Mouse (Mus musculus) kidney, embryonic 15.5 days (tissue): ENCODE measurements at regions not wholly inside any gene's neighbourhood (a gene's known extent, or its start where the extent isn't known, plus 50 kb on each side); places are given as distances from the start of the nearest gene placed in this dataset.

Experiments used
- ATAC-seq: fragments of 200-750 bp; cut with Nextera tagmentation; replicated peaks from 2 replicates; pipeline ENCODE4 v1.8.0; 2017; ENCODE audit warnings: moderate TSS enrichment; ENCODE audit not compliant: low FRiP score
- H3K27ac ChIP-seq: fragments of 300-500 bp; sonication (generic); 2 replicates; pipeline ENCODE4 v1.5.1; 2015; ENCODE audit warnings: mild to moderate bottlenecking, inconsistent platforms
- H3K27me3 ChIP-seq: fragments of 300-500 bp; sonication (generic); 2 replicates; pipeline ENCODE4 v1.6.1; 2015; ENCODE audit warnings: inconsistent platforms
- H3K36me3 ChIP-seq: fragments of 300-500 bp; sonication (generic); 2 replicates; pipeline ENCODE4 v1.6.1; 2015; ENCODE audit warnings: inconsistent platforms
- H3K4me1 ChIP-seq: fragments of 300-500 bp; sonication (generic); 2 replicates; pipeline ENCODE4 v1.6.1; 2015; ENCODE audit warnings: inconsistent platforms
- H3K4me2 ChIP-seq: fragments of 300-500 bp; sonication (generic); 2 replicates; pipeline ENCODE4 v1.6.1; 2015; ENCODE audit warnings: moderate library complexity, mild to moderate bottlenecking, inconsistent platforms
- H3K4me3 ChIP-seq: fragments of 300-500 bp; sonication (generic); replicated peaks from 2 replicates; pipeline ENCODE4 v1.5.1; 2015; ENCODE audit warnings: mild to moderate bottlenecking, inconsistent platforms
- H3K9ac ChIP-seq: fragments of 300-500 bp; sonication (generic); 2 replicates; pipeline ENCODE4 v1.6.1; 2015; ENCODE audit warnings: mild to moderate bottlenecking, inconsistent platforms
- H3K9me3 ChIP-seq: fragments of 300-500 bp; sonication (generic); replicated peaks from 2 replicates; pipeline ENCODE4 v1.6.1; 2016; ENCODE audit warnings: inconsistent platforms
- WGBS: fragments of 180-500 bp; shearing (Covaris S2); methylation state at CpG from one replicate; pipeline ENCODE4 v1.1.7; 2015; ENCODE audit warnings: mixed read lengths; 5-methylcytosine and 5-hydroxymethylcytosine counted together

DNA sequence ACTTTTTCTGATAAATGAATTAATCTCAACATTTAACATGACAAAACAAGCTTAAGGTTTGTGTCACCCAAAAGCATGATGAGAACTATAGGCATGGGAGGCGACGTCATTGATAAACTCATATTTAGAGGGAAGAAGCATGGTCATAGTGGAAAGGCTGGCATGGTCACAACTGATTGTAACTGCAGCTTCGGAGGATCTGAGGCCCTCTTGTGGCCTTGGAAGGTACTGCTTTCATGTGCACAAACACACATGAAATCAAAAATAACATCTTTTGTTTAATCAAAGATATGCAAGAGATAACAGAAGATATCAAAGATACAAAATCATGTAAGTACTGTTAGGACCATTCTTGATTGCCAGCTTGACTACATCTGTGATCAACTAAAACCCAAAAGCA lies 204.0 kb upstream of the Clint1 start:
- Histone ChIP-seq H3K4me1 (no peaks in the 10 kb centered on the region), H3K9ac (no peak overlapping the region), H3K4me2 (no peak overlapping the region), H3K9me3 (no peaks in the 10 kb centered on the region), H3K27ac (no peak overlapping the region), H3K27me3 (no peaks in the 10 kb centered on the region), H3K36me3 (no peaks in the 10 kb centered on the region), H3K4me3 (no peak overlapping the region)
- 72% methylated on average over 3 of the region's 3 CpGs for WGBS
- no peak for ATAC-seq

DNA sequence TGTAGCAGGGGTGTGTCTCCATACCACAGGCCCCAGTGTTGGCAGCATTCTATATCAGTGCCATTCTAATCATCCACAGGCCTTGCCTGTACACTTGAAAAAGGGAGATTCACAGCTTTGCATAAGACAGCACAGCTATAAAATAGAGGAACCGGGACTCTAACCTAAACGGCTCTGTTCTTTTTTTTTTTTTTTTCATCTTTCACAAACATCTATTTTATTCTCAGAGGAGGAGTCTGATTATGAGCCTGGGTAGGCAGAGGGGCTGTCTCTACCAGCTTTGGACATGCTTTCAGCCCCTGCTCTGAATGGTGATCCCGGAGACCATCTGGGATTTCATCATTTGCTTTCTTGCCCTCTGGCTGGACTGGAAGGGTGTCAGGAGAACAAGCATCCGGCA lies 195.6 kb upstream of the Clint1 start:
- Histone ChIP-seq H3K4me2 (no peak overlapping the region), H3K9me3 (no peaks in the 10 kb centered on the region), H3K4me3 (no peak overlapping the region), H3K4me1 (no peaks in the 10 kb centered on the region), H3K36me3 (no peaks in the 10 kb centered on the region), H3K27ac (no peak overlapping the region), H3K9ac (no peak overlapping the region), H3K27me3 (no peaks in the 10 kb centered on the region)
- 90% methylated on average over 4 of the region's 4 CpGs for WGBS
- ATAC-seq = no peak

DNA sequence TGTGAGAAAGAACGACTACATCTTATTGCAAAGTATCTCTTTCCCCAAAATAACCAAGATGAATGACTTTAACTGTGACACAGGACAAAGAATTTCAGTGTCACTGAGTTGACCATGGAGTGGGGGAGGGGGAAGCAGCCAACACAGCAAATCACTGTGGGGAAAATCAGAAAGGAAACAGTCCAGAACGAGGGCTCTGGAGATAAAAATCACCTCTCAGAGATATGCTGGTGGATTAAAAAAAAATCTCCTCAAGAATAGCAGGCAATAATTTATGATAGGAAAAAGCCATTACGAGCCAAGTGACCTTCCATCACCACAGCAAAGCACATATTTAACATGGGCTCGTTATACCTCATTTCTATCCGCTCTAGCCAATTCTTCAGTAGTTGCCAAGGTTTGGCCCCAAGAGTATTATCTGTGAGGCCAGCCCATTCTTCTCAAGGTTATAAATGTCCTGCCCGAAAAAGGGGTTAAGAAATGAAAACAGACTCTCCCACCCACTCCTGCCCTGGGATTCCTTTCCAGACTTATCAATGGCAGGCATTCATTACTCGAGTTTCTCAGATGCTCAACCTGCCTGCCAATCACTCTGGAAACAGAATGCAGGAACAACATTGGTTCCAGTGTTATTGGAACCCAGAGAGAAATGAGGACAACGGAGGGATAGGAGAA lies 181.6 kb upstream of the Clint1 start:
- Histone ChIP-seq H3K27me3 (no peaks in the 10 kb centered on the region), H3K9me3 (no peaks in the 10 kb centered on the region), H3K9ac (no peak overlapping the region), H3K4me2 (no peak overlapping the region), H3K27ac (no peak overlapping the region; the same call in 1 of the 2 replicates), H3K36me3 (no peaks in the 10 kb centered on the region), H3K4me1 (peaks cover 8% of the 10 kb centered on the region; the same call in 1 of the 2 replicates), H3K4me3 (no peak overlapping the region)
- WGBS = 16% methylated on average over 8 of the region's 8 CpGs
- no peak for ATAC-seq

DNA sequence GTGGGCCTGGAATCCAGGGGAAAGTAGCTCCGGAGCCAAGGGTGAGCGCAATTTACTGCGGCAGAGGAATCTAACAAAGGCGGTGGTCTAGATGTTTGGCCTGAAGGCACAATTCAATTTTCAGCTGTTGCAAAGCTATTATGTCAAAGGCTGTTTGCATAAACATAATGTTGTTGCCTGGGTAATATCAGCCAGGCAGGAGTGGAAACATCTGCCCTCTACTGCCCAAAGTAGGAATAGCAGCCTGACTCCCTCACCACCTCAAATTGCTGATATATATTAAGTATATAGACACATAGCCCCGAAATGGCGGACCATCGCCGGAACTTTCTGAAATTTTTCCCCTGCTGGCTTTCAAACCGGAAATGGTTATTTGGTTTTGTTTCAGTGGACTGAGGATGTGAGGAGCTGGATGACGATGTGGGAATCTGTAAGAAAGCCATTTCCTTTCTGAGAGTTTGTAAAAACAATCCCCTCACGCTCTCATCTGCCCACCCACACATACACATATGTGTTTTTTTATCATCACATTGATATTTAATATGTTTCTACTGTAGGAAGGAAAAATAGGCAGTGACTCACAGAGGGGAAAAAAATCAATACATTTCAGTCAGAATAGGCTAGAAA lies 173.1 kb upstream of the Clint1 start:
- 38% methylated on average over 11 of the region's 11 CpGs for WGBS
- peak overlapping the region; percentile 30 for H3K4me2 ChIP-seq
- H3K9ac ChIP-seq = no peak overlapping the region
- H3K27ac ChIP-seq = peak overlapping the region; percentile 45
- ATAC-seq = no peak
- H3K9me3 ChIP-seq = no peaks in the 10 kb centered on the region
- no peaks in the 10 kb centered on the region for H3K36me3 ChIP-seq
- H3K27me3 ChIP-seq = no peaks in the 10 kb centered on the region
- H3K4me3 ChIP-seq = no peak overlapping the region
- H3K4me1 ChIP-seq = peaks cover 11% of the 10 kb centered on the region; the same call in 1 of the 2 replicates

DNA sequence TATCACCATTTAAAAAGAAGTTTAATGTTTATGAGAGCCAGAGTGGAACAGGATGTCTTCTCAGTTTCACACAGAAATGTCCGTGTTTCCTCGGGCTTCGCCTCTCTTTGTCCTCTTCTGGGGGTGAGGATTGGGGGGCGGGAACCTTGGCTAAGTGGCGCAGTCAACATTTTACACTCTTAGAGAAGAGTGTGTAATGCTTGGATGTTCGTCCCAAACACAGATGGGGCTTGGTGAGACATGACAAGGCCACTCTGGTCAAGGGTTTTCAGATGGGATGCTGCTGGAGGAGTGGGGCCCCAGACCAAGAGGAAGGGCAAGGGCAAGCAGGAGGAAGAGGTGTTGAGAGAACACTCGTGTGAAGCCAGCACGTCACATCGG lies 172.6 kb upstream of the Clint1 start:
- no peak for ATAC-seq
- 74% methylated on average over 9 of the region's 9 CpGs for WGBS
- Histone ChIP-seq H3K9ac (no peak overlapping the region), H3K27me3 (no peaks in the 10 kb centered on the region), H3K27ac (0 out of 2 replicates have a peak overlapping the region, but pooled peaks have one; percentile 45), H3K4me3 (no peak overlapping the region), H3K4me2 (no peak overlapping the region), H3K9me3 (no peaks in the 10 kb centered on the region), H3K4me1 (peaks cover 12% of the 10 kb centered on the region; the same call in 1 of the 2 replicates), H3K36me3 (no peaks in the 10 kb centered on the region)

DNA sequence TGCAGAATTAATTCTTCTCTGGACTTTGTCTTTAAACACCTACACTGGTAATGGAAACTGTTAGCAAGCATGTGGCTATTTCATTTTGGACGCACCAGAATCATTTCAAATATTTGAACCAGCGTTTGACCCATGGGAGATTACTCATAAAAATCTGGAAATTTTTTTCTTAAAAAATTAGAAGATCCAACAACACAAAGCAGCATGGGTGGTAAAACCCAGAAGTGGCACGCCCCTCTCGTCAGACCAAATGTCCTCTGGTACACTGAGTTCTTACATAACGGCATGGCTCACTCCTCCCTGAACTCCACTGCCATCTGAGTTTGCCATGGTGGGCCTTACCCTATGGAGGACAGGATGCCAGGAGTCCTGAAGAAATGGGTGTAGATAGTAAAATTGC lies 166.3 kb upstream of the Clint1 start:
- Histone ChIP-seq H3K4me3 (no peak overlapping the region), H3K27ac (no peak overlapping the region), H3K4me2 (no peak overlapping the region), H3K9me3 (no peaks in the 10 kb centered on the region), H3K9ac (no peak overlapping the region), H3K4me1 (0 out of 2 replicates have a peak, but pooled peaks cover 6% of the 10 kb centered on the region), H3K36me3 (no peaks in the 10 kb centered on the region), H3K27me3 (no peaks in the 10 kb centered on the region)
- WGBS = 90% methylated on average over 5 of the region's 5 CpGs
- ATAC-seq = no peak

DNA sequence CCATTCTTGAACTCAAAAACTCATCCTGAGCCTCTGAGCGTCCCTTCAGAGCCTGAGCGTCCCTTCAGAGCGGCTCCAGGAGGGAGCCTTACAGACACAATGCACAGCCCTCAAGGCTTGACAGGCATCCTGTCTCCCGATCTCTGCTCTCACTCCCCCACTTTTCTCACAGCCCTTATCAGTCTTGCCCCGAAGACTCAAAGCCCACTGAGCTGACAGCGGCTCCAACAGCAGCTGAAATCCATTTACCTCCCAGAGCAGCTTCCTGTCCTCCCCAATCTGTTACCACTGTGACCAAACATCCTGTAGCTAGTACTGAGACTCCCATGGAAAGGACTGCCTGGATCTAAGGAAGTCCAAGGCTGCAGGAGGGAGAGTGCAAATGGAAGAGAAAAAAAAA lies 158.6 kb upstream of the Clint1 start:
- Histone ChIP-seq H3K9ac (no peak overlapping the region), H3K4me2 (no peak overlapping the region), H3K36me3 (no peaks in the 10 kb centered on the region), H3K4me3 (no peak overlapping the region), H3K27ac (peak overlapping the region; percentile 56), H3K9me3 (no peaks in the 10 kb centered on the region), H3K27me3 (no peaks in the 10 kb centered on the region), H3K4me1 (0 out of 2 replicates have a peak, but pooled peaks cover 4% of the 10 kb centered on the region)
- 26% methylated on average over 6 of the region's 6 CpGs for WGBS
- ATAC-seq = peak; percentile 58; the same call in 1 of the 2 replicates

DNA sequence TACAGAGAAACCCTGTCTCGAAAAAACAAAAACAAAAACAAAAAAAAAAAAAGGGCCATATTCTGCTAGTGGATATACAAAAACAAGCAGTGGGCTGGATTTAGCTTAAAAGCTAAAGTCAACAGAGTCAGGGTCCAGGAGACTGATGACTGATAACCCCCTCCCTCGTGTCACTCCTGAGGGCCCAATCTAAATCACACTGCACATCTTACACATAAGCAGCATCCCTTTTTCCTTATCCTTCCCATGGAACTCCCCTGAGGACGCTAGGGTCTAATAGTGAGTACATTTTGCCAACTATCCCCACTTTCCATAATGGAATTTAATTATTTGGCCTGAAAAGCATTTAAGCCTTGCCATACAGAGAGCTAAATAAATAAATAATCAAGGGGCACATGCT lies 150.3 kb upstream of the Clint1 start:
- WGBS = 63% methylated on average over 3 of the region's 3 CpGs
- no peaks in the 10 kb centered on the region for H3K36me3 ChIP-seq
- H3K27ac ChIP-seq = no peak overlapping the region
- ATAC-seq = no peak
- no peaks in the 10 kb centered on the region for H3K9me3 ChIP-seq
- no peaks in the 10 kb centered on the region for H3K27me3 ChIP-seq
- no peak overlapping the region for H3K9ac ChIP-seq
- H3K4me2 ChIP-seq = no peak overlapping the region
- no peak overlapping the region for H3K4me3 ChIP-seq
- H3K4me1 ChIP-seq = 0 out of 2 replicates have a peak, but pooled peaks cover 4% of the 10 kb centered on the region

DNA sequence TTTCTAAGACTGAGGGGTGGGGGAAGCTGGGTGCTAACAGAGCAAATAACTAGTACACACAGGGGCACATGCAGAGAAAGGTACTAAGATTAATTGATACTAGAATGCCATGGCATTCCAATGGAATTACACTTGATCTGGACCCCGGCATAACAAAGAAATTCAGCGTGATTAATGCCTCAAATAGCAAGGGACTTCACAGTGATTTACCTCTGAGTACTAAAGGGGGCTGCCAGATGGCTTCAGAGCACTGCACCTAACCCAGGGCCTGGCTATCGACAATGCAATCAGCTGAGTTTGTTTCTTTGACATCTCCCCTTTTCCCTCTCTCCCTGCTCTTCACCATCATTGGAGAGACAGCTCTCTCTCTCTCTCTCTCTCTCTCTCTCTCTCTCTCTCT lies 148.9 kb upstream of the Clint1 start:
- Histone ChIP-seq H3K36me3 (no peaks in the 10 kb centered on the region), H3K27ac (no peak overlapping the region), H3K9ac (no peak overlapping the region), H3K4me2 (no peak overlapping the region), H3K4me3 (no peak overlapping the region), H3K27me3 (no peaks in the 10 kb centered on the region), H3K4me1 (0 out of 2 replicates have a peak, but pooled peaks cover 4% of the 10 kb centered on the region), H3K9me3 (no peaks in the 10 kb centered on the region)
- no peak for ATAC-seq
- 49% methylated on average over 3 of the region's 3 CpGs for WGBS

DNA sequence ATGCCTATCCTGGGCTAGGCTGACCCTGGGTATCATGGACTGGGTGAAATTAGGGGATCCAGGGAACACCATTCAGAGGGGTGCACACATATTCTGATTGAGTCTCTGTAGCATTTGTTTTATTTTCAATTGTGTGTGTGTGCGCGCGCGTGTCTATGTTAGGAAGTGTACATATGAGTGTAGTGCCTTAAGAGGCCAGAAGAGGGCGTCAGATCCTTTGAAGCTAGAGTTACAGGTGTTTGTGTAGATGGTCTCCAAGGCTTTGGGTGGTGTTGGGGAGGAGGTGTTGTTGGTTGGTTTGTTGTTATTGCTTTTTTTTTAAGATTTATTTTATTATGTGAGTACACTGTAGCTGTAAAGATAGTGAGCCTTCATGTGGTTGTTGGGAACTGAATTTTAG lies 147.4 kb upstream of the Clint1 start:
- Histone ChIP-seq H3K4me2 (no peak overlapping the region), H3K36me3 (no peaks in the 10 kb centered on the region), H3K27me3 (no peaks in the 10 kb centered on the region), H3K9ac (no peak overlapping the region), H3K4me3 (no peak overlapping the region), H3K9me3 (no peaks in the 10 kb centered on the region), H3K27ac (no peak overlapping the region), H3K4me1 (0 out of 2 replicates have a peak, but pooled peaks cover 4% of the 10 kb centered on the region)
- 71% methylated on average over 5 of the region's 5 CpGs for WGBS
- no peak for ATAC-seq

DNA sequence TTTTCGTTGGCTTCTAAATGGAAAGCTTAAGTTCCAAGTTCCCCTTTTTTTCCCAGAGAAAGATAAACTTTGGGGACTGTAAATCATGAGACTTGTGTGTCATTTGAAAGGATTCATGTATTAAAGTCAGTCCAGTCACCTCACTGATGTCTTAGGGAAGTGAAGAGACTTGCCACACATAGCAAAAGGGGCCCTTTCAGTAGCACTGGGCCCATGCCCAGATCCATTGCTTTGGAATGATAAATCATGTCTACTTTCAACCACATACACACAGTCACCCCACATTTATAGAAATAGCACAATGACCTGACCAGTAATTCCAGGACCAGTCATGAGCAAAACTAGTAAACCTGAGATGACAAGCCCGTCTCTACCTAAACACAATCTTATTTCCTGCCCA lies 133.2 kb upstream of the Clint1 start:
- Histone ChIP-seq H3K27me3 (peaks cover 14% of the 10 kb centered on the region), H3K4me2 (no peak overlapping the region), H3K27ac (no peak overlapping the region), H3K36me3 (no peaks in the 10 kb centered on the region), H3K9me3 (no peaks in the 10 kb centered on the region), H3K9ac (no peak overlapping the region), H3K4me1 (peaks cover 17% of the 10 kb centered on the region), H3K4me3 (no peak overlapping the region)
- no peak; the same call in 1 of the 2 replicates for ATAC-seq
- 36% methylated on average over 2 of the region's 2 CpGs for WGBS

DNA sequence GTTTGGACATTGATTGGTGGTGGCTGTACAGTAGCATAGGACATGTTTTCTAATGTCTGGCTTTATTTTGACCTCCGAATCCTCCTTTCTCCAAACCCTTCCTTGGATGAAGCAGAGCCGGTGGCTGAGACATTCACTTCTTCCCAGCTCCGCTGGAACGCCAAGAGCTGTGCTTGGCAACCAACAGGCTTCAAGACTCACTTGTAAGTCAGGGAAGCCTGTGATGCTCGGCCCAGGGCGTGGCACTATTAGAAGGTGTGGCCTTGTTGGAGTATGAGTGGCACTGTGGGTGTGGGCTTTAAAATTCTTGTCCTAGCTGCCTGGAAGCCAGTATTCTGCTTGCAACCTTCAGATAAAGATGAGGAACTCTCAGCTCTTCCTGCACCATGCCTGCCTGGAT lies 132.0 kb upstream of the Clint1 start:
- H3K4me2 ChIP-seq = no peak overlapping the region
- H3K4me1 ChIP-seq = peaks cover 17% of the 10 kb centered on the region
- WGBS = 89% methylated on average over 6 of the region's 6 CpGs
- H3K9ac ChIP-seq = no peak overlapping the region
- no peak overlapping the region for H3K27ac ChIP-seq
- no peaks in the 10 kb centered on the region for H3K36me3 ChIP-seq
- H3K27me3 ChIP-seq = peaks cover 14% of the 10 kb centered on the region
- no peaks in the 10 kb centered on the region for H3K9me3 ChIP-seq
- no peak overlapping the region for H3K4me3 ChIP-seq
- no peak for ATAC-seq
